Mouse (Mus musculus) megakaryocyte, adult 5-6 weeks (primary cell): ENCODE data around the gene Zfp956. TPM values are rescaled to one million over a fixed set of nuclear protein-coding genes. Genes with fewer than 3 reads are reported as not detected.
A peak's percentile ranks its signal among the peaks of the same experiment; 100 is the strongest.
"Not testable (repeated sequence)": the region's sequence is repeated elsewhere in the genome, so short reads cannot be mapped to it uniquely, and the experiment has no call there.

ENCODE experiments used
- ATAC-seq: 2 replicates; pipeline ENCODE4 v1.8.0; 2016; ENCODE audit warnings: mild to moderate bottlenecking, inconsistent platforms; ENCODE audit not compliant: poor library complexity, severe bottlenecking
- total RNA-seq, 2 experiments: library from RNA; stranded (forward) in 1 of 2; stranded (reverse) in 1 of 2; fragments of 153-499, 151-499 nt in 1 of 2; fragments of 221-1000, 200-1000 nt in 1 of 2; gene quantifications; 2 replicates each; pipeline versions ENCODE4 v1.2.3 to v1.2.4; 2015 to 2017

Zfp956 gene
- total RNA-seq, 2 experiments from 2014 or later = 0.69 to 2.5 TPM

GRCm38 (mm10) chr6:47963051-47963450, 9.9 kb downstream of the Zfp956 start:
- ATAC-seq = no peak

GRCm38 (mm10) chr6:47968166-47968565, 15.0 kb downstream of the Zfp956 start:
- ATAC-seq = not testable (repeated sequence)

- ATAC-seq = peak; percentile 52
These were observed 21.4 kb downstream of the Zfp956 start for GRCm38 (mm10) chr6:47974599-47974998.

- peak; percentile 89 for ATAC-seq
These were observed 25.7 kb downstream of the Zfp956 start for GRCm38 (mm10) chr6:47978897-47979368.

GRCm38 (mm10) chr6:47983936-47984335, 30.7 kb downstream of the Zfp956 start:
- no peak for ATAC-seq

GRCm38 (mm10) chr6:47995661-47996060, 42.5 kb downstream of the Zfp956 start:
- no peak for ATAC-seq

- ATAC-seq = no peak
These were observed 57.5 kb downstream of the Zfp956 start for GRCm38 (mm10) chr6:48010727-48011126.

Other genes starting within 250 kb of the Zfp956 start
- 50.6 and 54.3 TPM in 2 replicates for gene Pdia4, start 140.0 kb upstream of the Zfp956 start, total RNA-seq (2015)
- 166 TPM in 2 replicates for gene Pdia4, start 140.0 kb upstream of the Zfp956 start, total RNA-seq (2017)
- gene Zfp786, start 122.5 kb upstream of the Zfp956 start, total RNA-seq (2015) = 0.05 TPM in 1 of 2 replicates, not detected in the other
- gene Zfp786, start 122.5 kb upstream of the Zfp956 start, total RNA-seq (2017) = not detected in 2 replicates
- gene Zfp398, start 117.7 kb upstream of the Zfp956 start, total RNA-seq (2015) = 10.1 and 10.4 TPM in 2 replicates
- gene Zfp398, start 117.7 kb upstream of the Zfp956 start, total RNA-seq (2017) = 10.5 and 15.6 TPM in 2 replicates
- 4.6 and 5.3 TPM in 2 replicates for gene Zfp282, start 76.2 kb upstream of the Zfp956 start, total RNA-seq (2015)
- gene Zfp282, start 76.2 kb upstream of the Zfp956 start, total RNA-seq (2017) = 8.4 and 10.7 TPM in 2 replicates
- 7.1 and 8.8 TPM in 2 replicates for gene Zfp212, start 32.9 kb upstream of the Zfp956 start, total RNA-seq (2015)
- gene Zfp212, start 32.9 kb upstream of the Zfp956 start, total RNA-seq (2017) = 7.2 and 9.1 TPM in 2 replicates
- 5.3 and 5.9 TPM in 2 replicates for gene Zfp777, start 95.5 kb downstream of the Zfp956 start, total RNA-seq (2015)
- 8.9 and 9.7 TPM in 2 replicates for gene Zfp777, start 95.5 kb downstream of the Zfp956 start, total RNA-seq (2017)
- 24.1 and 28.7 TPM in 2 replicates for gene Zfp746, start 133.2 kb downstream of the Zfp956 start, total RNA-seq (2015)
- gene Zfp746, start 133.2 kb downstream of the Zfp956 start, total RNA-seq (2017) = 14.9 and 20.9 TPM in 2 replicates